Mouse (Mus musculus) forebrain, embryonic 15.5 days (tissue): ENCODE results near the gene Coq2. TPM values are rescaled to one million over a fixed set of nuclear protein-coding genes. Genes with fewer than 3 reads are reported as not detected.

Experiments used
- ATAC-seq: fragments of 200-750 bp; cut with Nextera tagmentation; replicated peaks from 2 replicates; pipeline ENCODE4 v1.8.0; 2017; ENCODE audit warnings: mild to moderate bottlenecking, moderate TSS enrichment, moderate library complexity
- H3K27ac ChIP-seq: fragments of 300-500 bp; sonication (generic); replicated peaks from 2 replicates; pipeline ENCODE4 v1.5.1; 2015; ENCODE audit warnings: mild to moderate bottlenecking, inconsistent platforms
- H3K27me3 ChIP-seq: fragments of 300-500 bp; sonication (generic); 2 replicates; pipeline ENCODE4 v1.6.1; 2015; ENCODE audit warnings: inconsistent platforms
- H3K36me3 ChIP-seq: fragments of 300-500 bp; sonication (generic); 2 replicates; pipeline ENCODE4 v1.6.1; 2015; ENCODE audit warnings: mild to moderate bottlenecking, inconsistent platforms
- H3K4me1 ChIP-seq: fragments of 300-500 bp; sonication (generic); 2 replicates; pipeline ENCODE4 v1.6.1; 2015; ENCODE audit warnings: inconsistent platforms
- H3K4me2 ChIP-seq: fragments of 300-500 bp; sonication (generic); replicated peaks from 2 replicates; pipeline ENCODE4 v1.6.1; 2015; ENCODE audit warnings: mild to moderate bottlenecking, inconsistent platforms
- H3K4me3 ChIP-seq: fragments of 300-500 bp; sonication (generic); 2 replicates; pipeline ENCODE4 v1.5.1; 2015; ENCODE audit warnings: mild to moderate bottlenecking, inconsistent platforms
- H3K9ac ChIP-seq: fragments of 300-500 bp; sonication (generic); replicated peaks from 2 replicates; pipeline ENCODE4 v1.6.1; 2015; ENCODE audit warnings: mild to moderate bottlenecking, inconsistent platforms
- H3K9me3 ChIP-seq: fragments of 300-500 bp; sonication (generic); 2 replicates; pipeline ENCODE4 v1.6.1; 2016; ENCODE audit warnings: inconsistent platforms
- WGBS: fragments of 180-500 bp; shearing (Covaris S2); methylation state at CpG from one replicate; pipeline ENCODE4 v1.1.7; 2015; ENCODE audit warnings: mixed read lengths; 5-methylcytosine and 5-hydroxymethylcytosine counted together
- polyA plus RNA-seq: library from polyadenylated mRNA; unstranded; fragments of >200 nt; fragmentation: Nextera tagmentation; extraction: Ambion mirVana; gene quantifications from 2 replicates; pipeline ENCODE4 v1.2.1, GENCODE M21; 2015

Gene Coq2
- polyA plus RNA-seq, 1 experiment from 2014 or later, result 44.1 TPM

GRCm38 (mm10) chr5:100685631-100686030, 10.7 kb upstream of the Coq2 start:
- no peak overlapping the region for H3K4me3 ChIP-seq
- H3K4me2 ChIP-seq, result no peak overlapping the region
- no peak for ATAC-seq
- 73% methylated on average over 4 of the region's 4 CpGs for WGBS
- no peaks in the 10 kb centered on the region for H3K36me3 ChIP-seq
- H3K9ac ChIP-seq, result no peak overlapping the region
- no peaks in the 10 kb centered on the region for H3K27me3 ChIP-seq
- H3K4me1 ChIP-seq, result no peaks in the 10 kb centered on the region
- H3K9me3 ChIP-seq, result no peaks in the 10 kb centered on the region
- H3K27ac ChIP-seq, result no peak overlapping the region

DNA sequence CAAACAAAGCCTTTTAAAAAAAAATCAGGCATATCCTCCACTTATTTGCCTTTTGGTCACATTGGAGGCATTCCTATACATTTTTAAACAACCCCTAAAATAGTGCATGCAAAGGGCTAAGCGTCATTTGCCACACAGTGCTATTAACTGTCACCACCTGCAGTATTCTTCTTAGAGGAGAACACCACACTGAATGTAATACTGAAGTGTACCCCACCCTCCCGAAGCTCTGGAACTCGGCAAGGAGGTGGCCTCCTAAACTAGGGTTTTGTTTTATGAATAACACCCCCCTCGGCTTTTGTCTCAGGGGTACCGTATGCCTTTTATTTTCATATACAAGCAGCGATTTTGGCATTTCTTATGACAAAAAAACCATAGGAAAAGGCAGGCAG, 5.6 kb upstream of the Coq2 start:
- Histone ChIP-seq H3K4me2 (no peak overlapping the region), H3K4me1 (no peaks in the 10 kb centered on the region), H3K27ac (no peak overlapping the region), H3K9me3 (no peaks in the 10 kb centered on the region), H3K36me3 (no peaks in the 10 kb centered on the region), H3K9ac (no peak overlapping the region), H3K4me3 (no peak overlapping the region), H3K27me3 (no peaks in the 10 kb centered on the region)
- ATAC-seq, result no peak
- WGBS, result 76% methylated on average over 6 of the region's 6 CpGs

DNA sequence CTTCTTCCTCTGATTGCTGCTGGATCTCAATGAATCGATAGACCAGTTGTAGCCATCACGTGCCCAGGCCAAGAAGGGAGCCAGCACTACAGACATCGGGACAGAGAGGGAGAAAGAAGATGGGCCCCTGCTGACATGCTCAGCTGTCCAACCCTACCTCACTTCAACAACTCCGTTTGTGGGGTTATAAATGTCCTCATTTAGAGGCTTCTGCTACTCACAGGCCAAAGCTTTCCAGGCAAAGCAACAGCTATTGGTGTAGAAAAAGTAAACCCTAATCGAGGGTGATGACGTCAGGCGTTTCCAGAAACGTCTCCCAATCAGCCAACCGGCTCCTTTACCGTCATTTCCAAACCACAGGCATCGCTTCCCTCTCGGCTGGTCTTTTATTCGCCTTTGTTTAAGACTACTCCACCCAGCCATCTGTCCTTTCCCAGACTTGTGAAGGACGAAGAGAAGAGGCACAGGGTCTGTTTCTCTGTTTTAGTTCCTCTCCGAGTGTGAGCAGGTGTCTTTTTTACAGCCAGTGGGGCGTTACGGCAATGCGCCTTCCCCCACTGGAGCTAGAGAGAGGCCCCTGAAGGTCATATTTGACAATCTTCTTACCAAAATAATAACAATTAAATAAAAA, 5.1 kb upstream of the Coq2 start:
- Histone ChIP-seq H3K4me3 (no peak overlapping the region), H3K4me2 (no peak overlapping the region), H3K27ac (no peak overlapping the region), H3K4me1 (peaks cover 2% of the 10 kb centered on the region), H3K27me3 (no peaks in the 10 kb centered on the region), H3K36me3 (no peaks in the 10 kb centered on the region), H3K9ac (no peak overlapping the region), H3K9me3 (no peaks in the 10 kb centered on the region)
- no peak for ATAC-seq
- WGBS, result 66% methylated on average over 18 of the region's 18 CpGs

- Histone ChIP-seq H3K36me3 (no peaks in the 10 kb centered on the region), H3K9me3 (no peaks in the 10 kb centered on the region), H3K4me3 (peak overlapping the region; percentile 63), H3K27me3 (no peaks in the 10 kb centered on the region), H3K9ac (peak overlapping the region; percentile 80), H3K4me2 (peak overlapping the region; percentile 63), H3K27ac (peak overlapping the region; percentile 53), H3K4me1 (peaks cover 20% of the 10 kb centered on the region)
- peak; percentile 98 for ATAC-seq
- WGBS, result under 1% methylated on average over 68 of the region's 71 CpGs
Observed at GRCm38 (mm10) chr5:100673745-100674486, 1.0 kb downstream of the Coq2 start.

- 88% methylated on average over 4 of the region's 4 CpGs for WGBS
- Histone ChIP-seq H3K4me3 (peak overlapping the region; percentile 1; the same call in 1 of the 2 replicates), H3K27me3 (no peaks in the 10 kb centered on the region), H3K9ac (no peak overlapping the region), H3K4me1 (peaks cover 20% of the 10 kb centered on the region), H3K9me3 (no peaks in the 10 kb centered on the region), H3K4me2 (no peak overlapping the region), H3K36me3 (no peaks in the 10 kb centered on the region), H3K27ac (no peak overlapping the region)
- no peak for ATAC-seq
Observed at GRCm38 (mm10) chr5:100672403-100672802, 2.5 kb downstream of the Coq2 start.

- no peak overlapping the region for H3K27ac ChIP-seq
- WGBS, result 92% methylated on average over 3 of the region's 3 CpGs
- H3K4me1 ChIP-seq, result peaks cover 20% of the 10 kb centered on the region
- no peak overlapping the region for H3K4me2 ChIP-seq
- H3K9me3 ChIP-seq, result no peaks in the 10 kb centered on the region
- no peak overlapping the region for H3K4me3 ChIP-seq
- H3K36me3 ChIP-seq, result no peaks in the 10 kb centered on the region
- no peaks in the 10 kb centered on the region for H3K27me3 ChIP-seq
- H3K9ac ChIP-seq, result no peak overlapping the region
- ATAC-seq, result no peak
Observed at GRCm38 (mm10) chr5:100671897-100672296, 3.0 kb downstream of the Coq2 start.

DNA sequence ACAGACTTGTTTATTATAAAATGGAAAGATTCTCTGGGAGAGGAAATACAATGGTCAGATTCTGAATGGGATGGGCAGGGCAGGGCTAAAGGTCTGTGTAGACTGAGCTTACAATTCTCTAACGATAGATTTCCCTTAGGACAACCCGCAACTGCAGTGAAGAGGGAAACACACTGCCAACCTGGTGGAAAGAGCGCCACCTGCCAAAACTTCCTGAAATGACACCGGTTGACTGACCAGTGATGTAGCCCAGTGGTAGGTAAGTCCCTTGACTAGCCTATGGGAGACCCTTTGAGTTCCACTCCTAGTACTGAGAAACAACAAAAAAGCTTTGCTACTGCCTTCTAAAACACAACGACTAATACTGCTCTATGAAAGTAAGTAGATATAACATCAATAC, 3.5 kb downstream of the Coq2 start:
- Histone ChIP-seq H3K9me3 (no peaks in the 10 kb centered on the region), H3K4me1 (peaks cover 20% of the 10 kb centered on the region), H3K4me2 (no peak overlapping the region), H3K36me3 (peaks cover 2% of the 10 kb centered on the region; the same call in 1 of the 2 replicates), H3K27ac (no peak overlapping the region), H3K9ac (no peak overlapping the region), H3K4me3 (no peak overlapping the region), H3K27me3 (no peaks in the 10 kb centered on the region)
- ATAC-seq, result no peak
- 23% methylated on average over 5 of the region's 5 CpGs for WGBS

- Histone ChIP-seq H3K9me3 (no peaks in the 10 kb centered on the region), H3K27me3 (no peaks in the 10 kb centered on the region), H3K27ac (no peak overlapping the region), H3K4me1 (no peaks in the 10 kb centered on the region), H3K36me3 (peaks cover 21% of the 10 kb centered on the region), H3K4me3 (no peak overlapping the region), H3K4me2 (no peak overlapping the region), H3K9ac (no peak overlapping the region)
- WGBS, result 71% methylated on average over 1 of the region's 1 CpGs
- ATAC-seq, result no peak
Observed at GRCm38 (mm10) chr5:100666965-100667364, 8.0 kb downstream of the Coq2 start.

- no peak overlapping the region for H3K9ac ChIP-seq
- no peak overlapping the region for H3K4me3 ChIP-seq
- no peaks in the 10 kb centered on the region for H3K27me3 ChIP-seq
- H3K9me3 ChIP-seq, result no peaks in the 10 kb centered on the region
- ATAC-seq, result no peak
- no peak overlapping the region for H3K4me2 ChIP-seq
- WGBS, result 54% methylated on average over 5 of the region's 5 CpGs
- H3K36me3 ChIP-seq, result peaks cover 34% of the 10 kb centered on the region
- H3K4me1 ChIP-seq, result no peaks in the 10 kb centered on the region
- H3K27ac ChIP-seq, result no peak overlapping the region
Observed at GRCm38 (mm10) chr5:100663854-100664253, 11.1 kb downstream of the Coq2 start.

DNA sequence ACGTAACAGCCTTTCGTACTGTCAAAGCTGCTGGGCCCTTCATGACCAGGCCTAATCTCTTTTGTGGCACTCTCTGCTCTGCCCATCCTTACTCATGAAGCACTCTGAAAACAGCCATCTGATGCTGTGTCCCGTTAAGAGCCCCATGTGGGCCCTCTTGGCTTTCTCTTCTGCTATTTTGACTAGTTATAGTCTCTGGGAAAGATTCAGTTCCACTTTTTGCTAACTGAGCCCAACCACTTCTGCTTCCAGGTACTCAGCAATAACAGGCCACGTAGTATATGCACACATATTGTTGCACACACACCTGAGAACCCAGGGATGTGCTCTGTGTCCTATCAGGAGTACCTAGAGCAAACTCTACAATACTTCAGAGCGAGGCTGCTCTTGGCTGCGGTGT, 11.9 kb downstream of the Coq2 start:
- WGBS, result 93% methylated on average over 6 of the region's 6 CpGs
- no peaks in the 10 kb centered on the region for H3K4me1 ChIP-seq
- H3K9ac ChIP-seq, result no peak overlapping the region
- no peak overlapping the region for H3K4me2 ChIP-seq
- no peaks in the 10 kb centered on the region for H3K9me3 ChIP-seq
- no peak overlapping the region for H3K4me3 ChIP-seq
- H3K27ac ChIP-seq, result no peak overlapping the region
- H3K36me3 ChIP-seq, result peaks cover 35% of the 10 kb centered on the region
- H3K27me3 ChIP-seq, result no peaks in the 10 kb centered on the region
- ATAC-seq, result no peak

DNA sequence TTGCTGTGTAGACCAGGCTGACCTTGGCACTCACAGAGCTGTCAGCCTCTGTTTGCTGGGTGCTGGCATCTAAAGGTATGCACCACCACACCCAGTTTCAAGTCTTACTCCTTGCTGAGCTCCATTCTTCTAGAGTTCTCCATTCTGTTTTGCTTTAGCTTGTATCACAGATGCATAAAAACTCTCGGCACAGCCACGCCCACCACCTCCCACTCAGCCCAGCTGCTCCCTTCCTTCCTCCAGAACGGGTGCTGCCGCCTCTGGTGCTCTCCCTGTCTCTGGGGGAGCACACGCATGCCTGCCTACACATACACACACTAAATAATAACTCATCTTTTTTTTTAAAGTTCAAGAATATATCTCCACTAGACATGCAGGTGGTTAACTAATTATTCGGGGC, 16.5 kb downstream of the Coq2 start:
- Histone ChIP-seq H3K9me3 (no peaks in the 10 kb centered on the region), H3K36me3 (peaks cover 56% of the 10 kb centered on the region), H3K4me3 (no peak overlapping the region), H3K4me2 (no peak overlapping the region), H3K4me1 (no peaks in the 10 kb centered on the region), H3K27ac (no peak overlapping the region), H3K27me3 (no peaks in the 10 kb centered on the region), H3K9ac (no peak overlapping the region)
- no peak for ATAC-seq
- WGBS, result 89% methylated on average over 6 of the region's 6 CpGs

DNA sequence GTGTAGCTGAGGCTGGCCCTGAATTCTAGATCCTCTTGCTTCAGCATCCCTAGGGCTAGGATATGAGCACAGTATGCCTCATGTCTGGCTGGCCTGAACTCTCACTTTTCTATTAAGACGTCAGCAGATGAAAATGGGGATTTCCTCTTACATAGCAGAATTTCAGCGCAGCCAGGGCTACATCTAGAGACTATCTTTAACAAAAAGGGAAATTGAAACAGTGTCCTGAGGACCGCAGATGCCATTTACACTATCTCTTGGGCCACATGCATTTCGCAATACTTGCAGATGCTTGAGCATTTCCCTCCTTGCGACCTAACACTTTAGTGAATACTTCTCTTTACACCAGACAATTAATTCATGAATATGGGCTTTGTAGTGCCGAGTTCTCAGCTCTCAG, 18.6 kb downstream of the Coq2 start:
- H3K27ac ChIP-seq, result no peak overlapping the region
- no peaks in the 10 kb centered on the region for H3K4me1 ChIP-seq
- H3K27me3 ChIP-seq, result no peaks in the 10 kb centered on the region
- H3K9ac ChIP-seq, result no peak overlapping the region
- no peak overlapping the region for H3K4me2 ChIP-seq
- no peak for ATAC-seq
- peaks cover 44% of the 10 kb centered on the region for H3K36me3 ChIP-seq
- no peak overlapping the region for H3K4me3 ChIP-seq
- H3K9me3 ChIP-seq, result no peaks in the 10 kb centered on the region
- WGBS, result 82% methylated on average over 6 of the region's 6 CpGs

DNA sequence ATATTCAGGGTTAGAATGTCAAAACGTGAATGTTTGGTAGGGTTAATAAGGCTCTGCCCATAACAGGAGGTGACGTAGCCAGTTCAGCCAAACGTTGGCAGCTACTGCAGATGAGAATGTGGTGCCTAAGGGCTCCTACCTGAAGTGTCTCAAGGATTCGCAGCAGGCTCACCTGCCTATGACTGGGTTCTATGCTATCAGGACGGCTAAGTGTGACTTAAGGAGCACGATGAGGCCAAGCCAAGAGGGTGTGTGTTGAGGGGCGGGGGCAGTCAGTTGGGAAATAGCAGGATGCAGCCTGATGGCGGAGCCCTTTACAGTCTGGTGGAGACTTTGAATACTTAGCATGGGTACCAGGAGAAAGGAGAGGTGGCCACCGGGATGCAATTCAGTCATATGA, 22.6 kb downstream of the Coq2 start:
- Histone ChIP-seq H3K4me3 (no peak overlapping the region), H3K9ac (no peak overlapping the region), H3K9me3 (no peaks in the 10 kb centered on the region), H3K27ac (no peak overlapping the region), H3K4me1 (no peaks in the 10 kb centered on the region), H3K4me2 (no peak overlapping the region), H3K27me3 (no peaks in the 10 kb centered on the region), H3K36me3 (peaks cover 25% of the 10 kb centered on the region)
- no peak for ATAC-seq
- 89% methylated on average over 9 of the region's 9 CpGs for WGBS
